Mouse (Mus musculus) midbrain, embryonic 14.5 days (tissue): ENCODE results near the gene Hagh. TPM values are rescaled to one million over a fixed set of nuclear protein-coding genes. Genes with fewer than 3 reads are reported as not detected.

Experiments
- ATAC-seq: fragments of 200-750 bp; cut with Nextera tagmentation; 2 replicates; pipeline ENCODE4 v1.8.0; 2017; ENCODE audit warnings: moderate number of reproducible peaks, moderate library complexity; ENCODE audit not compliant: low FRiP score, low TSS enrichment
- DNase-seq: peaks from one replicate; pipeline ENCODE4 v3.0.0-alpha.2; 2015
- H3K27ac ChIP-seq: fragments of 300-500 bp; sonication (generic); replicated peaks from 2 replicates; pipeline ENCODE4 v1.5.1; 2014; ENCODE audit warnings: mild to moderate bottlenecking, low read depth, low read length, moderate library complexity
- H3K27me3 ChIP-seq: fragments of 300-500 bp; sonication (generic); 2 replicates; pipeline ENCODE4 v1.6.1; 2014; ENCODE audit warnings: low read length, control low read depth, mixed read lengths; ENCODE audit not compliant: control insufficient read depth, insufficient read depth
- H3K36me3 ChIP-seq: fragments of 300-500 bp; sonication (generic); 2 replicates; pipeline ENCODE4 v1.6.1; 2014; ENCODE audit warnings: low read length, control low read depth; ENCODE audit not compliant: control insufficient read depth, insufficient read depth
- H3K4me1 ChIP-seq: fragments of 300-500 bp; sonication (generic); 2 replicates; pipeline ENCODE4 v1.6.1; 2014; ENCODE audit warnings: mild to moderate bottlenecking, antibody characterized with exemption, low read length, control low read depth; ENCODE audit not compliant: control insufficient read depth, insufficient read depth
- H3K4me2 ChIP-seq: fragments of 300-500 bp; sonication (generic); 2 replicates; pipeline ENCODE4 v1.6.1; 2014; ENCODE audit warnings: mild to moderate bottlenecking, low read length, moderate library complexity
- H3K4me3 ChIP-seq: fragments of 300-500 bp; sonication (generic); replicated peaks from 2 replicates; pipeline ENCODE4 v1.5.1; 2014; ENCODE audit warnings: low read depth, low read length
- H3K9ac ChIP-seq: fragments of 300-500 bp; sonication (generic); replicated peaks from 2 replicates; pipeline ENCODE4 v1.6.1; 2014; ENCODE audit warnings: mild to moderate bottlenecking, low read length, moderate library complexity
- H3K9me3 ChIP-seq: fragments of 300-500 bp; sonication (generic); 2 replicates; pipeline ENCODE4 v1.6.1; 2016; ENCODE audit warnings: low read length, control low read depth, mixed read lengths; ENCODE audit not compliant: control insufficient read depth
- WGBS: fragments of 180-500 bp; shearing (Covaris S2); extraction: QIAGEN DNeasy Blood & Tissue Kit; methylation state at CpG from one replicate; pipeline ENCODE4 v1.1.7; 2014; 5-methylcytosine and 5-hydroxymethylcytosine counted together
- polyA plus RNA-seq: library from polyadenylated mRNA; unstranded; fragments of >200 nt; fragmentation: Nextera tagmentation; extraction: Ambion mirVana; gene quantifications from 2 replicates; pipeline ENCODE4 v1.2.1, GENCODE M21; 2014

Gene Hagh
- polyA plus RNA-seq, 1 experiment from 2014 or later = 55.4 TPM

GRCm38 (mm10) chr17:24811211-24811610 is 28.7 kb upstream of the Hagh start:
- no peak for ATAC-seq

GRCm38 (mm10) chr17:24812215-24812614 is 27.7 kb upstream of the Hagh start:
- no peak overlapping the region for H3K4me2 ChIP-seq
- no peak overlapping the region for H3K4me3 ChIP-seq
- H3K27me3 ChIP-seq = no peaks in the 10 kb centered on the region
- H3K9me3 ChIP-seq = no peaks in the 10 kb centered on the region
- 36% methylated on average over 2 of the region's 2 CpGs for whole genome bisulfite sequencing
- H3K4me1 ChIP-seq = no peaks in the 10 kb centered on the region
- DNase-seq (no peak), ATAC-seq (no peak)
- no peak overlapping the region for H3K27ac ChIP-seq
- no peaks in the 10 kb centered on the region for H3K36me3 ChIP-seq
- no peak overlapping the region for H3K9ac ChIP-seq

More at GRCm38 (mm10) chr17:24811211-24811610, 28.7 kb upstream of the Hagh start:
- no peak overlapping the region for H3K4me2 ChIP-seq
- H3K27ac ChIP-seq = no peak overlapping the region
- H3K4me1 ChIP-seq = no peaks in the 10 kb centered on the region
- no peaks in the 10 kb centered on the region for H3K9me3 ChIP-seq
- H3K27me3 ChIP-seq = peaks cover 2% of the 10 kb centered on the region; the same call in 1 of the 2 replicates
- H3K4me3 ChIP-seq = no peak overlapping the region
- no peaks in the 10 kb centered on the region for H3K36me3 ChIP-seq
- no peak for DNase-seq
- no peak overlapping the region for H3K9ac ChIP-seq
- 74% methylated on average over 3 of the region's 3 CpGs for WGBS

- Histone ChIP-seq H3K27ac (no peak overlapping the region), H3K9me3 (no peaks in the 10 kb centered on the region), H3K36me3 (no peaks in the 10 kb centered on the region), H3K4me3 (no peak overlapping the region), H3K4me2 (no peak overlapping the region), H3K4me1 (no peaks in the 10 kb centered on the region), H3K27me3 (no peaks in the 10 kb centered on the region), H3K9ac (no peak overlapping the region)
- 87% methylated on average over 5 of the region's 5 CpGs for WGBS
- DNase-seq = no peak
- no peak for ATAC-seq
Measured at GRCm38 (mm10) chr17:24815256-24815655, 24.7 kb upstream of the Hagh start.

GRCm38 (mm10) chr17:24817503-24817902 is 22.4 kb upstream of the Hagh start:
- DNase-seq (peak; percentile 62), ATAC-seq (no peak)
- WGBS = 55% methylated on average over 1 of the region's 1 CpGs
- Histone ChIP-seq H3K9me3 (no peaks in the 10 kb centered on the region), H3K9ac (no peak overlapping the region), H3K27ac (no peak overlapping the region), H3K4me2 (no peak overlapping the region), H3K27me3 (no peaks in the 10 kb centered on the region), H3K4me1 (no peaks in the 10 kb centered on the region), H3K4me3 (no peak overlapping the region), H3K36me3 (no peaks in the 10 kb centered on the region)

GRCm38 (mm10) chr17:24818172-24818571 is 21.8 kb upstream of the Hagh start:
- H3K27me3 ChIP-seq = no peaks in the 10 kb centered on the region
- 52% methylated on average over 6 of the region's 6 CpGs for WGBS
- ATAC-seq = no peak
- no peaks in the 10 kb centered on the region for H3K36me3 ChIP-seq
- no peak overlapping the region for H3K4me2 ChIP-seq
- H3K9me3 ChIP-seq = no peaks in the 10 kb centered on the region
- H3K27ac ChIP-seq = no peak overlapping the region
- no peaks in the 10 kb centered on the region for H3K4me1 ChIP-seq
- no peak overlapping the region for H3K4me3 ChIP-seq
- no peak for DNase-seq
- H3K9ac ChIP-seq = no peak overlapping the region

GRCm38 (mm10) chr17:24819469-24819868 is 20.5 kb upstream of the Hagh start:
- DNase-seq = no peak
- H3K36me3 ChIP-seq = no peaks in the 10 kb centered on the region
- H3K4me1 ChIP-seq = no peaks in the 10 kb centered on the region
- 78% methylated on average over 2 of the region's 2 CpGs for WGBS
- no peaks in the 10 kb centered on the region for H3K9me3 ChIP-seq
- H3K27me3 ChIP-seq = no peaks in the 10 kb centered on the region
- no peak overlapping the region for H3K4me3 ChIP-seq
- no peak overlapping the region for H3K9ac ChIP-seq
- H3K4me2 ChIP-seq = no peak overlapping the region
- ATAC-seq = no peak
- no peak overlapping the region for H3K27ac ChIP-seq

- no peaks in the 10 kb centered on the region for H3K27me3 ChIP-seq
- 57% methylated on average over 3 of the region's 3 CpGs for WGBS
- DNase-seq (no peak), ATAC-seq (no peak)
- H3K4me1 ChIP-seq = no peaks in the 10 kb centered on the region
- H3K9me3 ChIP-seq = no peaks in the 10 kb centered on the region
- no peak overlapping the region for H3K9ac ChIP-seq
- no peak overlapping the region for H3K27ac ChIP-seq
- no peaks in the 10 kb centered on the region for H3K36me3 ChIP-seq
- H3K4me2 ChIP-seq = no peak overlapping the region
- no peak overlapping the region for H3K4me3 ChIP-seq
Measured at GRCm38 (mm10) chr17:24821351-24822280, 18.3 kb upstream of the Hagh start.

GRCm38 (mm10) chr17:24840341-24840740 is 398 bp downstream of the Hagh start:
- Histone ChIP-seq H3K27ac (no peak overlapping the region), H3K9ac (no peak overlapping the region), H3K4me3 (no peak overlapping the region), H3K4me1 (no peaks in the 10 kb centered on the region), H3K4me2 (no peak overlapping the region), H3K9me3 (no peaks in the 10 kb centered on the region), H3K36me3 (no peaks in the 10 kb centered on the region), H3K27me3 (no peaks in the 10 kb centered on the region)
- WGBS = 69% methylated on average over 5 of the region's 5 CpGs
- DNase-seq = no peak
- no peak for ATAC-seq

GRCm38 (mm10) chr17:24841133-24841532 is 1.2 kb downstream of the Hagh start:
- no peaks in the 10 kb centered on the region for H3K27me3 ChIP-seq
- WGBS = 56% methylated on average over 4 of the region's 4 CpGs
- no peak overlapping the region for H3K4me2 ChIP-seq
- no peaks in the 10 kb centered on the region for H3K4me1 ChIP-seq
- no peaks in the 10 kb centered on the region for H3K9me3 ChIP-seq
- H3K36me3 ChIP-seq = no peaks in the 10 kb centered on the region
- ATAC-seq (no peak), DNase-seq (peak; percentile 2)
- no peak overlapping the region for H3K9ac ChIP-seq
- no peak overlapping the region for H3K27ac ChIP-seq
- no peak overlapping the region for H3K4me3 ChIP-seq
